Mouse (Mus musculus) brain, embryonic 14.5 days (tissue): ENCODE results near the gene Grk3.

Experiments
- CTCF ChIP-seq: fragments of 200-500 bp; IDR thresholded peaks from 2 replicates; pipeline ENCODE4 v1.5.1; 2012; ENCODE audit warnings: inconsistent platforms, mild to moderate bottlenecking, moderate library complexity, borderline replicate concordance; ENCODE audit not compliant: insufficient read depth, insufficient read length; ENCODE audit errors: extremely low read depth
- POLR2A ChIP-seq: fragments of 200-500 bp; IDR thresholded peaks from 2 replicates; pipeline ENCODE4 v1.6.1; 2012; ENCODE audit warnings: mild to moderate bottlenecking, inconsistent platforms, borderline replicate concordance; ENCODE audit not compliant: poor library complexity, insufficient read depth, insufficient read length, severe bottlenecking; ENCODE audit errors: extremely low read depth

GRCm38 (mm10) chr5:112945925-112946324 is 69.7 kb downstream of the Grk3 start:
- TF ChIP-seq CTCF (no peak), POLR2A (no peak)
